Mouse (Mus musculus): ENCODE measurements around the gene Lgr4. TPM values are rescaled to one million over a fixed set of nuclear protein-coding genes. Genes with fewer than 3 reads are reported as not detected.

The Lgr4 gene
- total RNA-seq, 2 experiments from 2014 or later: 106 to 208 TPM

DNA sequence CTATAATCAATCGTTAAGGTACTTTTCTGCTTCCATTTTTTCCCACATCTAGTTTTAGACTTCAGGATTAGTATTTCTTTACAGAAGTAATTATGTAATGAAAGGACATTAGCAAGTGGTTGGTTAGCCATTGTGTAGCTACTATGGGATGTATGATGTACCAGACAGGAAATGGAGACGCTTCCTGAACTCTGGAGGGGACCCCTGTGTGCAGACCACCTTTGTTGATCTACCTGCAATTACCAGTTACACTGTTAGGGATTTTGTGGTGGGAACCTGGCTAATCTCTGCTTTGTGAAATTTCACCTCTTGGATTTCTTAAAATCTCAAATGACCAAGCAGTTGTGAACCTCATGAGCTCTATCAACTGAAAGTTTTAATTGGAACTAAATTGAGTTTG lies 54.9 kb downstream of the Lgr4 start:
- no peak for DNase-seq (ENCODE audit: low spot score in 2 of 2)

DNA sequence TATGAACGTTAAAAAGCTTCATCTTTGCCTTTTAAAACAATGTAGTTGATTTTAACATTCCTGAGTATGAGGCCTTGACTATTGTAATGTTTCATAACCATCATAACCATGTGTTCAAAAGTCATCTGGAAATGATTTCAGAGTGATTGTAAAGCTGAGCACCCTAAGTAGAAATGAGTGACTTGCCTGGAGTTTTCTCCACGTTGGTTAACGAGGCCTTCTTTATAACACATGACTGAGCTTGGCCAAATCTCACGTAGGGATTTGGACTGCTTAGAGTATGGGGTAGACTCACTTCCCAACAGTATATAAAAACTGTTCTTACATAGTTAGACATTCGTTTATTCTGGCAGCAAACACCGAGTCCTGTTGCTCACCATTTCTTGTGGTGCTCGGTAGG lies 55.5 kb downstream of the Lgr4 start:
- DNase-seq (ENCODE audit: low spot score in 2 of 2): no peak

DNA sequence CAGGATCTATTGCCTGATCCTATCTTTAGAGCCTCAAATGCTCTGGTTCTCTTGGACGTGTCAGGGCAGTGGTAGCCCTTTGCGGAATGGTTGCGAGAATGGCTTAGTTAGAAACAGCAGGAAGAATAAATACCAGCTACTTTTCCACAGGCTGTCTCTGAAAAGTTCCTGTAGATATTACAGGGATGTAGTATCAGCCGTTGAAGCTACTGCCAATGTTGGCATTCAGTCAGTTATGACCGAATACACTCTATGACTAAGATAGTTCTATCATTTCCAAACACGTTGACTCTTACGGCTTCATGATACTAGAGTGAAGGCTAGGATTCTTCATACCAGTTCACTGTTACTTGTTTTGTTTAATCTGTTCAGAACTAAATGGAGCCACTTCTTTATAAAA lies 57.4 kb downstream of the Lgr4 start:
- no peak for DNase-seq (ENCODE audit: low spot score in 2 of 2)

DNA sequence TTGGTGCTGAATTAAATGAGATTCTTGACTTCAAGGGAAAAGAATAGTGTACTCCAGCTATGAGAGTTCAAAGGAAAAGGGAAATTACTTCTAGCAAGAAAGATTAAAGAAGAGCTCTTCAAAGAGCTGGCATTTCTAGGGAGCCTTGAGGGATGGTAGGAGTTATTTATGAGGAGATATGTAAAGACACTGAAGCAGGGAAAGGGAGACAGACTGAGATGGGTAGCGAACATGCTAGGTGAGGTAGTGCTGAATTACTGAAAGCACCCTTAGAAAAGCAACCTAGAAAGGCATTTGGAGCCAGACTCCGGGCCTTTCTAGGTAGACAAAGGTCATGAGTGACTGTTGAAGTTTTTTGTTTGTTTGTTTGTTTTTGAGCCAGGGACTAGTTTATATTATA lies 58.7 kb downstream of the Lgr4 start:
- DNase-seq (ENCODE audit: low spot score in 2 of 2): no peak

DNA sequence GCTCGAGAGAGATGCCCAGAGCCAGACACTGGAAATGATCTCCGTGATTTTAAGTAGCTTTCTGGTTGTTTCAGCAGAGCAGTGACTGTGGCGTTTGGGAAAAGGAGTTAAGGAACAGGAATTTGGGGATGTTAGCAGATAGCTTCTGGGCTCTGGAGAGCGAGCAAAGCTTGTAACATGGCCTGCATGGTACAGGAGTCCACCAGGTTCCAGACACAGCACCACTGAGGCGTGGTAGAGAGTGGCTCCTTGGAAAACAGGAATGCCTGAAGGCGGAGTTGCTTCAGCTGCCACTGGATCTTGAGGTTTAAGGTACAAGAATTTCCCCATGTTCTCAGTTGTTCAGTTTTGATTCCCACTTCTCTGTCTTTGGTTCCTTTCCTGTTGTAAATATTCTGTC lies 59.9 kb downstream of the Lgr4 start:
- DNase-seq (ENCODE audit: low spot score in 2 of 2): no peak

DNA sequence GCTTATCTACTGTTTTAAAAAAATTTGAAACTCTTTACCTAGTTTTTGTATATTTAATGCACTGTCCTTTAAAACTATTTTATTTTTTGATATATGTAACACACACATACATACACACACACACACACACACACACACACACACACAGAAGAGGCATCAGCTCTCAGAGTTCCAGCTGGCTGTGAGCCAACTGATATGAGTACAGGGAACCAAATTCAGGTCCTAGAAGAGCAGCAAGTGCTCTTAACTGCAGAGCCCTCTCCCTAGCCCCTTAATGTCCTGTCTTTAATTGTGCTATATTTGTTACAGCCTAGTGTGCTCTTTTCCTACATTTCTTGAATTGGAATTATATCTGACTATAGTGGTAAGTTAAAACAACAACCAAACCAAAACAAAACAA lies 61.8 kb downstream of the Lgr4 start:
- no peak for DNase-seq (ENCODE audit: low spot score in 2 of 2)

DNA sequence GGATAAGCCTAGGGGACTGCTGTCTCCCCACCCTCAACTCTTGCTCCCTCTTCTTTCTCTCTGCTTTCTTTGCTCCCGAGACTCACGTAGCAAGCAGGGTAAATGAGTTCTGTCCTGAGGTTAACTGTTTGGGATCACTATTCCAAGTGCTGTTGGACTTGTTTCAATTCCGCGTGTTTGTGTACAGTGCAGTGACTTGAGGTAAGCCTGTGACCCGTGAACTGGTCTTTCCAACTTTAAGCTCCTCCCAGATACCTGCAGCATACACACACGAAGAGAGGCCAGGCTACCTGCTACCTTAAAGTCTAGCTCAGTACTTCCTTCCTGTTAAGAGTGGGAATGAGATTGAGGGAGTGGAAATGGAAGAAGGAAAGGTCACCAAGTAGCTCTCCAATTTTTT lies 66.0 kb downstream of the Lgr4 start:
- no peak for DNase-seq (ENCODE audit: low spot score in 2 of 2)

DNA sequence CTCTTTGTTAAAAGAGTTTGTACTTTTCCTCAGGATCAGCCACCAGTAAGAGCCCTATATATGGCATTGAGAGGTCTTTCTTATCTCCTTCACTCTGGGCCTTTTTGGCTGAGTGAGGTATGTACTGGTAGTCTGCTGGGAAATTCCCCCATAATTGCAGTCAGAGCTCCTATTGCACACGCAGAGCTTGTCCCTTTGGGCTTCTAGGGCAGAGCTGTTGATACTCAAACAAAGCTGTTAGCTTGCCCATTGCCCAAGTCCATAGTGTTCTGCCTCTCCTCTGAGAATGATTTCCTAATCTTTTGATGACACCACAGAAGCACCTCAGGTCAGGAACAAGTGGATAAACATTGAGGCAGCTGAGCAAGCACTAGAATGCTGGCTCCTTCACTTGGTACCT lies 67.5 kb downstream of the Lgr4 start:
- no peak for DNase-seq (ENCODE audit: low spot score in 2 of 2)

DNA sequence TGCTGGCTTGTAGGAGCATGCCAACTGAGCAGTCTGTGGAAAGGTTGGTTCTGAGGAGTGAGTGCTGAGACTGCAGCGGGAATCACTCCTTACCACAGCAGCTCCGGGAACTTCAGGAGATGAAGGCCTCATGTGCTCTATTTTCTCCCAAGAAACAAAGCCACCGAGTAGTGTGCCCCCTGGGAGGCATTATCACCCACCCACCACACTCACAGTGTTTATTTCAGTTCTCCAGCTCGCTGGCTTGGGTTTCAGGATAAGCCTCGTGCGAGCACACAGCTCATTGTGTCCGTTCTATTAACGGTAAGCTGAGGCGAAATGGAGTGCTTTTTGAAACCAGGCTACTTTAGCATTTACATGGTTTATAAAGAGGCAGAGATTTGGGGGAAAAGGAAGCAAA lies 68.1 kb downstream of the Lgr4 start:
- no peak for DNase-seq (ENCODE audit: low spot score in 2 of 2)

DNA sequence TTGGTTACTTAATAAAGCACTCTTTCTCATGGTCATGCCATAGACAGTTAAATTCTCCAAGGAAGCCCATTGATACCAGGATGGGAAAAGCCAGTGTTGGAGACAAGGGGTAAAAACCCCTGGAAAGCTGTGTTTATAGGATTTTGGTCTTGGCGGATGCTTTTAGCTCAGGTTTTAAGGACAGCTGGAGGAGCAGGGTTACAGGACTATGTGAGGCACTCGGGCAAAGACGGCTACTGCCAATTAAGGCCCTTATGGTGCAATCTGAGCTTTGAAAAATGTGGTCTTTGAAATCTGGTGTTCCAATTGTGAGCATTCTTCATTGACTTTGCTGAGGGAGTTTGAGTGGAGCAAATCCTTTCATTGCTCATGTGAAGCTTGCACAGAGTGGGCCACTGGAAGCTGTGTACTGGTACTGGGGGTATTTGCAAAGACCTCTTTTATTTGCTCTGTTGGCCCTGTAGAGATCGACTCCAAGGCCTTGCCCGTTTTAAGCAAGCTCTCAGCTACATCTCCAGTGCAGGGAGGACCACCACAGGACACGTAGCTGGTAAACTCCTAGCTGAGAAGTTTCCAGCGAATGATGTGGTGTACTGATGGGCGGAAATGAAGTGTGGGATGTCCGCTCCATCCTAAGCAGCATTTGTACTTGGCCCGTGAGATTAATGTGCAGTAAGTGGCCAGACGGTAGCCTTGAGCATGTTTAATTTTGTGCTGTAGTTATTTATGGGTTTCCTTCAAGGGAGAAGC lies 68.8 kb downstream of the Lgr4 start:
- no peak for DNase-seq (ENCODE audit: low spot score in 2 of 2)

DNA sequence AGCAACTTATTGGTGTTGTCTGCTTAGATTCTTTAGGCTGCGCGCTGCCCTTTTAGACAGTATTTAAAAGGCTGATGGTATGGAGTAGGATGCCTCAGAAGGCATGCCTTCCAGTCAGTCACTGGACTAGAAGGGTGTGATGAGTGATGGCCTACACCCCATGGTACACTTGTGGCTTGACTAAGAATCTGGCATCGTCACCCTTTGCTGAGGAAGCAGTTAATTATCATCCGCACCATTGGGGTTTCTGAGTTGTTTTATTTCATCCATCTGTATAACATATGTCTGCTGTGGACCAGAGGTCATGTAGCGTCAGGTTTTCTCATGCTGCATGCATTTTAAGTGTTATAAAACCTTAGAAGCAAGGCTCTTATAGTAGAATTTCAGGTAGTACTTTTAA lies 70.5 kb downstream of the Lgr4 start:
- no peak for DNase-seq (ENCODE audit: low spot score in 2 of 2)

DNA sequence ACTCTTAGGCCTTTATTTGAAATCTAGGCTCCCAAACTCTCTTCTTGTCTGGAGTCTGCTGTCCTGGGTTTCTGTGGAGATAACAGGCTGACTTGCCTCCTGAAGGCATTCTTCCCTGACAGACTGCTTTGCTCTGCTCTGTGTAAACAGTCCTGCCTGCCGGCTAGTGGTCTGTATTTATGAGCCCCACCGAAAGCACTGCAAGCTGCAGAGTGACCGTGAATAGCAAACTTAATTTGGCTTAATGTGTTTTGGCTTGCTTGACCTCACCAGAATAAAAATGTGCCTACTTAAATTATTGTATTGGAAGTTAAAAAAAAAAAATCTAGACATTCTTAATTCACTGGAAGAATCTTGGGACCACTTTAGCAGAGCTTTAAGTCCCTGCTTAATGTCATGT lies 71.7 kb downstream of the Lgr4 start:
- DNase-seq (ENCODE audit: low spot score in 2 of 2): no peak

DNA sequence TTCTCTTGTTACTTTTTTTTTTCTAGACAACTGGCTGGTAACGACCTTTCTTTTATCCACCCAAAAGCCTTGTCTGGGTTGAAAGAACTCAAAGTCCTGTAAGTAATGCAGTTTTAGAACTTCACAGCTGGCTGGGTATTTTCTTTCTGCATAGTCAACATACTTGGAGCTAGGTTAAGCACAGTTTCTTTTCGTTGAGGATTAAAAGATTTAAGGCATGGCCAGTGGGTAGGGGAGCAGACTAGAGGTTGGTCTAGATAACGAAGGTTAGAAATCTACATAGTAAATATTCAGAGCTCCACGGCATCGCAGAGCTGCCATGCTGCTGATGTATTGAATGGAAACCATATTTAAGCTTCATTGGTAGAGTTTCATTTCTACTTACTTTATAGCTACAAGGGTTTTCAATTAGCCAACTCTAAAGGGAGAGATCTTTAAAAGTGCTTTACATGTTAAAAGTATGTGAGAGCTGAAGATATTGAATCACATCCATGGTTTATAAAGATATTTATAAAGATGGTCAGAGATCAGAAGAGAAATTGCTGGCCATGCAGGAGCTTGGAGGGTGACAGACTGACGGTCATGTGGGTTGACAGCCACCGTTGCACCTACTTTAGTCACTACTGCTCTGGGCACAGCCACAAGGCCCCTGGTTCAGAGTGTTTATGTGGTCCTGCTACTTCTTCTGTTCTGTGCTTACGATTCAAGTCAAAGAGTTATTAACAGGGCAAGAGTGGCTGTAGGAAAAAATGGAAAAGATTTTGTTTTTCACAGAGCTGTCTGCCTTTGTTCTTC lies 72.4 kb downstream of the Lgr4 start:
- DNase-seq (ENCODE audit: low spot score in 2 of 2): no peak

DNA sequence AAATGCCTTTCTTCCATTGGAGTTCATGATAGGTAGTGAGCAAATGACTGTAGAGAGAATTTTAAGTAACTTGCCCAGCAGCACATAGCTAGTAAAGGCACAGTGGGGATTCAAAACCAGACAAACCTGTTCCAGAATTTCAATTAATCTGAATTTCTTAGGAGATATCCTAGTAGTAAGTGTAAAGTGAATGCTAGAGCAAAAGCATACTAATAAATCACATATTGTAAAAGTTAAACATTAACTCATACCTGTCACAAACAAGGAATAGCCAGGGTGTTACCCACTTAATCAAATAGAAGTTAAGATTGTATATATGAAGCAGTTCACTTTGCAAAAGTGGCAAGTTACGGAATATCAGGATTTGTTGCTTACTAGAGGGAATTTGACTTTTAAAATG lies 74.3 kb downstream of the Lgr4 start:
- DNase-seq (ENCODE audit: low spot score in 2 of 2): no peak

DNA sequence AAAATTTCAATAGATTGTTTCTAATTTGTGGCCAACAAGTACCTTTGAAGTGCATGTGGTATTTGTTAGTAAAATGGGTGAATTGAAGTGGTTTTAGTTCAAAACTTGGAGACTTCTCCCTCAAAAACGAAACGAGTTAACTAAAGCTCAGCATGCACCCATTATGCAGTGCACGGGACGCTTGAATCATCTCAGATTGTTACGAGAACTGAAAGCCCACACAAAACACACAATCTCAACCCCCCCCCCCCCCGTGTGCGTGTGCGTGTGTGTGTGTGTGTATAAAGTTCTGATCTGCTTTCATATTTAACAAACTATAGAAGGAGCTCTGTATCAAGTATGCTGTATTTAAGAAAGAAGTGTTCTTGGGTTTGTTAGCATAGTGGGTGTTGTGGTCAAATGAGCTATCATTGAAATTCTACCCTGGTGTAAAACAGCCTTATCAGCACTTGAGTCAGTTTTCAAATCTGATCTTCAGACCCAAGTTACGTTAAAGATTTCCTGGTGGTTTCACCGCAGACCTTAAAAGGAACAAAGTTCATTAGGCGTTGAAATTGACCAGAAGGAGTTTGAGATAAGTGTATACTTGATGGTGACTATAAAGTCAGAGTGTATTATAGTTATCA lies 75.1 kb downstream of the Lgr4 start:
- no peak for DNase-seq (ENCODE audit: low spot score in 2 of 2)

DNA sequence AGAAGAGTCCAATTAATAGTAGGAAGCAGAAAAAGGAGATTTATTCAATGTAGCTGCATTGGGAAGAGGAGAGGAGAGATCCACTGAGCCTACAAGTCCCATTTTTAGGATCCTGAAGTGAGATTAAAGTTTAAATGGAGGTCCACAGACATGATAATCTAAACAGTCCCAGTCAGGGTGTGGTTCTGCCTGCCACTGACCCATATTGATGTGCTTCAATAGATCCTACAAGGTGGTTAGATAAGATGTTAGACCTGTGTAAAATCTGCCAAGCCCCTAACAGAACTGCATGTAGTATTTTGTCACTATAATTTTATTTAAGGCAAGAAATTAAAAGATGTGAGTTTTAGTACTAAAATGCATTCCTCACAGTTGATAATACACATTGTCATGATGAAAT lies 76.0 kb downstream of the Lgr4 start:
- no peak for DNase-seq (ENCODE audit: low spot score in 2 of 2)

DNA sequence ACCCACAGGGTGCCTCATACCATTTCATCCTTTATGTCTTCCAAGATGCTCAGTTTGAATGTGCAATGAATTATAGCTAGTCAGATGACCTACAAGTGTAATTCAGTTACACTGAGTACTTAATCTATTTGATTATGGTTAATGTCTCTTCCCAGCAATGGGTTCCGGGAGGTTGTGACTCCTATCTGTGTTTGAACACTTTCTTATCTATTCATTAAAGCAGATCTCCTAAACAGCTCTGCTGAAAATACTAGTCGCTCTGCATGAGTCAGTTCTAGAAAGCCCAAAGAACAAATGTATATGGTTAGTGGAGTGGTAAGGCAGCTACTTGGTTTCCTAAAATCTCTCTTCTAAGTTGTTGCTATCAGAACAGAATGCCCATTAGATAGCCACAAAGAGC lies 77.6 kb downstream of the Lgr4 start:
- no peak for DNase-seq (ENCODE audit: low spot score in 2 of 2)

DNA sequence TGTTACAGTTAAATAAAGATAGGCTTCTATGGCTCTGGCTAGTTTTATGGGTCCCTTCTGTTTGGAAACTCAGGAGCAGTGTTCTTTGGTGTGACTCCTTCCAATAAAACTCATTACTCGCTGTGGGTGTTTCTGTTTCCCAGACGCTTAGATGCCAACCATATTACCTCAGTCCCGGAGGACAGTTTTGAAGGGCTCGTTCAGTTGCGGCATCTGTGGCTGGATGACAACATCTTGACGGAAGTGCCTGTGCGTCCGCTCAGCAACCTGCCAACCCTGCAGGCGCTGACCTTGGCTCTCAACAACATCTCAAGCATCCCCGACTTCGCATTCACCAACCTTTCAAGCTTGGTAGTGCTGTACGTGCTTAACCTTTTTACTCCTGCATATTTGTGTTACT lies 79.0 kb downstream of the Lgr4 start:
- peak in 1 of 2 experiments; percentile 35 for DNase-seq (ENCODE audit: low spot score in 2 of 2)

DNA sequence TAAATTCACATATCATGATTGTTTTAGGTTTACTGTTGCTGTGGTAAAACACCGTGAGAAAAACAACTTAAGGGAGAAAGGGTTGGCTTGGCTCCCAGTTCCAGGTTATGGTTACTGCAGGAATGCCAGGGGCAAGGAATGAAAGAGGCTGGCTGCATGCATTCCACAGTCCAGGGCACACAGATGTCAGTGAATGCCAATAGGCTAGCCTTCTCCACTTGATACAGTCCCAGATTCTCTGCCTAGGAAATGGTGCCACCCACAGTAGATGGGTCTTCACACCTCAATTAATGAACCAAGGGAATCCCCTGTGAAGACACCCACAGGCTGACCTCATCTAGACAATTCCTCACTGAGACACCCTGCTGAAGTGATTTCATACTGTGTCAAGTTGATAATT lies 87.2 kb downstream of the Lgr4 start:
- DNase-seq (ENCODE audit: low spot score in 2 of 2): no peak

DNA sequence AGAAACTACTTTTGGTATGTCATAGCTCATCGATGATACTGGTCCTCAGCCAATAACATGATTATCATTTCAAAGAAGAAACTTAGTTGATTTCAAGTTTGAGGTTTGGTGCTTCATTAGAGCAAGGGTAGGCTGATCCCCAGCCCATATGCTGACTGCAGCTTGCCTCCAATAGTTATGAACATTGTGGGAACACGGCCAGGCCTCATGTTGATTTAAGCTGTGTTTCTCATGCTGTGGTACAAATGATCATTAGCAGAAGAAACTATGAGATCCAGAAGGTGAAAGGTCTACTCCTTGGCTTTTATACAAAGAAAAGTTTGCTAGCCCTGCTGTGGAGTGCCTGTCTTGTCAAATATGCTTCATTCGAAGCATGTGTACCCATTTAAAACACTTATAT lies 87.7 kb downstream of the Lgr4 start:
- no peak for DNase-seq (ENCODE audit: low spot score in 2 of 2)

DNA sequence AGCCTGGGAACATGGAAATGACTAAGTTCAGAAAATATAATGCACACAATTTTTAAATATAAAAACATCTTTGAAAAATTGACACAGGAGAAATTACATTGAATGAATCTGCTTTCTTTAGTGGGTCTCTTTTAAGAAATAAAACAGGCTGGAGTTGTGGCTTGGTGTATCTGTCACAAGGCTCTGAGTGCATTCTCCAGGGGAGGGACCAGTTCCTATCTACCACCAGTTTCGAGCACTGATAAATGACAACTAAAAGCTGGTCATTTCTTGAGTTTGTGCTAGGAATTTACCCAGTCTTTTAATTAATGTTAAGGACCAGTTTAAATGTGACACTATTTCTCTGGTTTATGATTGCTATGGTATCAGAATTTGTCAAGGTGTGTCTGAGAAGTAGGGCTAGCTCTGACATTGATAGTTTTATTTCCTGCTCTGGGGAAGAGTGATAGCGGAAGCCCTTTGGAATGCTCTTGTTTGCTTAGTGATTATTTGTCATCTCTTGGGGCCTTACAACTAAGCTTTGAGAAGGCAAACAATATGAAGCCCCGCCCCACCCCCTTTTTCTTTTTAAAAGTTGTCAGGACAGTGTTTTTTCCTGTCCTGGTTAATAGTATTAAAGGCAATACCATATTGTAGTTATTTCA lies 88.3 kb downstream of the Lgr4 start:
- DNase-seq (ENCODE audit: low spot score in 2 of 2): no peak
